Mouse (Mus musculus) left cerebral cortex, adult 8-10 months (tissue): ENCODE data around the gene Trem2. TPM values are rescaled to one million over a fixed set of nuclear protein-coding genes. Genes with fewer than 3 reads are reported as not detected.
"Not testable (repeated sequence)": the region's sequence is repeated elsewhere in the genome, so short reads cannot be mapped to it uniquely, and the experiment has no call there.

Experiments used
- DNase-seq, 2 experiments: peaks; one replicate each; pipeline ENCODE4 v3.0.0; 2022; ENCODE audit warnings: low spot score in 2 of 2
- total RNA-seq, 4 experiments: library from RNA; stranded (reverse); gene quantifications; 2 replicates each; pipeline ENCODE4 v1.2.4; 2022

Gene Trem2
- total RNA-seq: 100 to 1,000 TPM in 1 of 4 experiments, 10 to 100 TPM in 3; 12.6 to 115 (median 56.3) TPM

DNA sequence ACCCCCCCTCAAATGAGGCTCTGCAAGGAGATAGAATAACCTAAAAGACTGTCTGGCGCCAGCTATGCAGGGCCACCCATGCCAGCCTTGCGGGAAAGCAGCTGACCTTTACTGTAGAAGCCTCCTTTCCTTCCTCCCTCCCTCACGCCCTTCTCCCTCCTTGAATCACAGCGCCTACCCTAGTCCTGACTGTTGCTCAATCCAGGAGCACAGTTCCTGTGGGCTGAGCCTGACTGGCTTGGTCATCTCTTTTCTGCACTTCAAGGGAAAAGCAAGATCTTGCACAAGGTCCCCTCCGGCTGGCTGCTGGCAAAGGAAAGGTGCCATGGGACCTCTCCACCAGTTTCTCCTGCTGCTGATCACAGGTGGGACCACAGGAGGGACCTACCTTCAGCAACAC lies at the start of gene Trem2:
Trem2 (plus strand) TSS at position 171 of the 400 bp plus-strand sequence.
- no peak for DNase-seq

DNA sequence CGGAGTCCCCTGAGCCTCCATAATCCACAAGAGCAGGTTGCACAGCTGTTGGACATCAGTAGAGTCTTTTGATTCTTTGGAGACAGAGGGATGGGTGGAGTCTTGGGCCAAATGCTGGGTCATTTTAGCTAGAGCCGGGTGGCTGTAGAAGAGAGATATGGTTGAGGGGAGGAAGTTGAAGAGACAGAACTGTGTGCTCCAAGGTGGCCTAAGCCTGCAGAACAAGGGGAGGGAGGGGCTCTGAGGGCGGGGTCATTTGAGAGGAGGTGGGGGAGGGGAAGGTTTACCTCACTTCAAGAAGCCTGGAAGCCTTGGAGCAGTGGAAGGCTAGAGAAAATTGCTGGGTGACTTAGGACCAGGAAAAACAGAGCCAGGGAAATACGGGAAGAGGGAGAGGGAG lies 47.0 kb upstream of the Trem2 start, which contains the start of gene Treml2:
Treml2 (plus strand) TSS at position 296 of the 400 bp plus-strand sequence.
- DNase-seq: no peak

DNA sequence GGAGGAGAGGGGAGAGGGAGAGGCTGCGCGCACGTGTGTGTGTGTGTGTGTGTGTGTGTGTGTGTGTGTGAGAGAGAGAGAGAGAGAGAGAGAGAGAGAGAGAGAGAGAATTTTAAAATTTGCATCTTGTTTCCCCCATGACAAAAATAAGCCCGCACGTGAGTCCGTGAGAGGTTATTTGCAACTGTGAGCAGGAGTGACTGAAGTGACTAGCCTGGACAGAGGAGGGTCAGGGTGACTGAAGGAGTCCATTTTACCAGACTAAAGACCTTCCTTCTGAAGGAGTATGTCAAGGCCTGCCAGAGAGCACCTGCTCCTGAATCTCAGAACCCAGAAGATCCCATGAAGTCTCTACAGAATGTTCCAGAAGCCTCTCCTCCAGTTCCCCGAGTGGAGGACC lies 46.4 kb upstream of the Trem2 start:
- no peak for DNase-seq

DNA sequence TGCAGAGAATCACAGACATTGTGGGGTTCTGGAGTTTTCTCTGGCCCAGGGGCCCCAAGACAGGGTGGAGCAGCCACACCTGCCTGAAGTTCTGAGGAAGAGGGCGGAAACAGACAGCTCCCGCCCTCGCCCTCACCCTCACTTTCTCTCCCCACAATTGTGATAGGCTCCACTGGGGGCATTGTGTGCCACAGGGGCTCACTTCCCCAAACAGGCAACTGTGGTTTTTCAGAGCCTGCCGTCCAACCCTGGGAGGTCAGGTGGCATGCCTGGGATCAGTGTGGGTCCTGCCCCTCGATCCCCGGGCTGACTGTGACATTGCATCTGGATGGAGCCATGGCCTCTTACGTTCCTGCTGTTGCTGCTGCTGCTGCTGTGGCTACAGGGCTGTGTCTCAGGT lies 46.0 kb upstream of the Trem2 start:
- no peak for DNase-seq

DNA sequence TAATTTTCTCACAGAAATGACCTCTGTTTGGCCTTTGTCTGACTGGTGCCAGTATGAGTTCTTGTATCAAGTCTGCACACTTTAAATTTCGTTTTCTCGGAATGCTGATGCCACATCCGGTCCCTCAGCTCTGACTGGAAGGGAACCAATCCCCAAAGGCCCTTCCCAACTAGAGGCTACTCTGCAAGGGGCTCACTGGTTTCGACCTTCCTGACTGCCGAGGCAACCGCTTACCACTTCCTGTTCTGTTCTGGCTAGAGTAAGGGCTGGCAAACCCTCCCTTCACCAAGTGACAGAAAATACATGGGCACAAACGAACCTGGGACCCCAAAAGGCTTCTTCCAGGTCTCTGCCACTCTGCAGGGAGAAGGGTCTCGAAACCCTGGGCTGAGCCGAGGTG lies 45.3 kb upstream of the Trem2 start:
- no peak for DNase-seq

DNA sequence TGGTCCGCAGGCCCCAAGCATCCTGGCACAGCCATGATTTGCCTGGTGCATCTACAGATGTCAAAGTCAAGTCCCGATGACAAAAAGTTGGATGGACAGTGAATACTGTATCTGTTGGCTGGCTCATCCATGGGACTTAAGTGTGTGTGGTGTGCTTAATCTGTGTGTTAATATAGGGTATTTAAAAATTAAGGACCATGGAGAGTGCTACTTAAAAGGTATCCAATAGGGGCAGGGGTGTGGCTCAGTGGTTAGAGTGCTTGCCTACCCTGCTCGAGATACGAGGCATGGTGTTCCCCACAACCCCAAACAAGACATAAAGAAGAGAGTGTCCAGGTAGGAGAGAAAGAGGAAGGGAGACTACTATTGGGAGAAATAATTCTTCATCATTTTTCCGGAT lies 44.4 kb upstream of the Trem2 start:
- no peak for DNase-seq

DNA sequence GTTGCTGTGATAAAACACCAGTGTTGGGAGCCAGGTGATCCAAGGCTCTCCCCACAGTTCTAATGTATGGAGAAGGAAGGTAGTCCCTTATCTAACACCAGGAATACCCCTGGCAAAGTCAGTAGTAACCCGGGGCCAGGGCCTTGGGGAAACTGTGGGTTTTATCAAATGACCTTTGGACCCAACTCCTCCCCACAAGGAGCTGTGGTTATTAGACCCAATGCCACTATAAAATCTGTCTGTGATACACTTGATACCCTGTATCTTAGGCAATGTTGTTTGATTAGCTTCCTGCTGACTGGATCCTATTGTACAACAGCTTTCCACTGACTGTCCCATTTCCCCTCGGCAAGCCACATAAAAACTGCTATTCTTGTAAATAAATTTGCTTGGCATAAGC lies 34.1 kb upstream of the Trem2 start:
- DNase-seq: no peak

DNA sequence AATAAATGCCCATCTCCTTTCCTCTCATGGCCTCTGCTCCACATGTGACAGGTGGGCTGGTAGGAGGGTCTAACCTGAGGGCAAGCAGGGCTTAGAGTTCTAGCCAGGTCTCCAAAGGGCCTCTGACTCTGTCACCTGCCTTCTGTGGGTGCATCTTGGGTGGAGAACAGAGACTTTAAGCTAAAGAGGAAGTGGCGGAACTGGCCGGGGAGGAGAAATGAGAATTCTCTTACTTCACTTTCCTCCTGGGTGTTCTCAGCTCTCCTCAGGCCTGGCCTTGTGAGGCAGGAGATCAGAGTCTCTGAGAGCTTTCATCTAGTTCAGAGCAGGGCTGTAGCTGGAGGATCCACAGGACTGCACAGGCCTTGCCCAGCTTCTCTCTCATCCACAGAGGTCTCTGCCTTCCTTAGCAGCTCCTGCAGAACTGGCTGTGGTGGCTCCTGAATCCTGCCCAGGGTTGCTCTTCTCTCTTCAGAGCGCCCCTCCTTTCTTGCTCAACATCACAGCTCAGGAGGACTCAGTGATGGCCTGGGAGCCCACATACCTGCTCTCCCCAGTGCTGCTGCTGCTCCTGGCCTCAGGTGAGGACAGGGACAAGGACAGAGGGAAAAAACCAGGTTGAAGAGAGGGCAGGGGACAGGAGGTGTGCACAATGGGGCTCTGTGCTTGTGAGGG lies 30.2 kb upstream of the Trem2 start, which contains the start of gene B430306N03Rik:
B430306N03Rik (plus strand) TSS at position 237 of the 675 bp plus-strand sequence.
- DNase-seq: not testable (repeated sequence)

DNA sequence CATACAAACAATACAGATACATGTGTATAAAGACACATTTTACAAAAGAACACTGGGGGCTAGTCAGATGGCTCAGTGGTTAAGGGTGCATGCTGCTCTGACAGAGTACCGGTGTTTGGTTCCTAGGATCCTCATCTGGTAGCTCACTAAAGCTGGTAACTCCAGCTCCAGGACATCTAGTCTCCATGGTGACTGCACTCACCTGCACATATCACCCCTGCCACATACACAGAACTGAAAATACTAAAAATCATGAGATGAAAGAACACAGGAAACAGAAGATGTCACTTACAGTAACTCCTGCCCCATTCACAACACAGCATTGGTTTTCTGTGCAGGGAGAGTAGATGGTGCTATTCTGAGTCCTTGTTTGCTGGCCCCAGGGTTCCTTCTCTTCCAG lies 27.5 kb upstream of the Trem2 start:
- no peak for DNase-seq

DNA sequence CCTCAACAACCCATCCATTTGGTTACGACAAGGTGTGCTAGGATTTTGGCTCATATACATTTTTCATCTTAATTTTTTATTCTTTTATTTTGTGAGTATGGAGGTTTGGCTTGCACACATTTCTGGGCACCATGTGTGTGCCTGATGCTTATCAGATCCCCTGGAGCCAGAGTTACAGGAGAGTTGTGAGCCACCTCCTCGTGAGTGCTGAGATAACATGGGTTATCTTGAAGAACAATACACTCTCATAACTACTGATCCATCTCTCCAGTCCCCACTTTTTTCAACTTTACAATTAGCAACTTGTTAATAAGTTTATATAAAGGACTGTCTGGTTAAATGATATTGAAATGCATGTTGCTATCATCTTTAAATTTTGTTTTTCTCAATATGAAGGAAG lies 24.9 kb upstream of the Trem2 start:
- DNase-seq: no peak

DNA sequence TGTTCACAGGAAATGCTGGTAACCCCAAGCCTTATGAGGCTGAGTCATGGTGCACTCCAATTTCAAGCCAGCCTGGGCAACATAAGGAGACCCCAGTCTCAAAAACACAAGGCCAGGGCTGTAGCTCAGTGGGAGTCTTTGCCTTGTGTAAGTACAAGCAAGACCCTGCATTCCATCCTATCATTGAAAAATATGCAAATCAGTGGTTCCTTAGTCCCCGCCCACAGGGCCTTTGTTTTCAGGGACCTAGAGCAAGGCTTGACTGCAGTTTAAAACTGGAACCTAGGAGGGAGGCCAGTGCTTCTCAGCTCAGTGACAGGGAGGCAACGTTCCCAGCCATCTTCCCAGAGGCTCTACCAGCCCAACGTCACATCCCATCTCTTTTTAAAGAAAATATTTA lies 23.0 kb upstream of the Trem2 start:
- no peak for DNase-seq

DNA sequence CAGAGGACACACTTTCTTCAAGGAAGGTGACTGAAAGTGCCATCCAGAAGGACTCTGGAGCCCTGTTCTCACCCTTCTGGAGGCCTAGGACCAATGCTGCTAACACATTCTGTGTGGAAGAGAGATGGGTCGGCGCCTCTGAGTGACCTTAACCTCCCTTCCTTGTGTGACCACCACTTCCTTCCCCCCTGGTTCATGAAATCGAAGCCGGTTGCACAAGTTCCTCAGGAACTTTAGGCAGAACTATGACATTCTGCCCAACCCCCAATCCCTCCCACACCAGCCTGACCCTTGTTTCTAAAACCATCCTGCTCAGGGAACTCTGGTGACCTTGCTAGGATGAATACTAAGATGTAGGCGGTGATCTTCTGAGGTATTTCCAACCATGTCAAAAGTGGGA lies 21.9 kb upstream of the Trem2 start:
- DNase-seq: no peak

DNA sequence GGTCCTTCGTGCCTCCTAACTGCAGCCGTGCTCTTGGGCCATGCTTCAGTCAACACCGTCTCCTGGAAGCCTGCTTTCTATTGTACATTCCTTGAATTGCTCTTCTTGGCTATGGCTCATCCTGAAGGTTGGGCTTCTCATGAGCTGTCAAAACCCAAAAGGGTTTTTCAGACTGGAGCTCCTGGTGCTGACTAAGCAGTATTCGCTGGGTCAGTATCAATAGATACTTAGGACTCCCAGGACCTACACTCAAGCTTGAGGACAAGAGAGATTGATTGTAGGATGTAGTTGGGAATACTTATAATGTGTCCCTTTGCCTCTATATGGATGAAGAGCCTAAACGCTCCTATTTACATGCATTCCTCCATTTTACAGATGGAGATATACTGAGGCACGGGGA lies 21.1 kb upstream of the Trem2 start:
- no peak for DNase-seq

DNA sequence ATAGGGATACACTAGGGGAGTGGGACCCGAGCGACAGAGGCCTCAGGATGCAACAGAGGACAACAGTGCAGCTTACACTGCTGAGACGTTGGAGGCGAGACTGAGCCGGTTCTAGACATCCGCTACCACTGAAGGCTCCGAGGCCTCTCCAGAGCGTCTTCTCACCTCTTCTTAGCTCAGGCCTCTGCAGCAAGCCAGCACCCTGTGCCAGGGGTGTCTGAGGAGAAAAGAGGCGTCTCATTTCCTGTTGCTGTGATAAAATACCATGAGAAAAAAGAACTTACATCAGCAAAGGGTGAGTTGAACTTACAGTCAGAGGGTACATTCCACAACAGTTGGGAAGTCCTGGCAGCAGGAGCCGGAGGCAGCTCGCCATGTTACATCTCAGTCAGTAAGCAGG lies 20.6 kb upstream of the Trem2 start:
- no peak for DNase-seq

DNA sequence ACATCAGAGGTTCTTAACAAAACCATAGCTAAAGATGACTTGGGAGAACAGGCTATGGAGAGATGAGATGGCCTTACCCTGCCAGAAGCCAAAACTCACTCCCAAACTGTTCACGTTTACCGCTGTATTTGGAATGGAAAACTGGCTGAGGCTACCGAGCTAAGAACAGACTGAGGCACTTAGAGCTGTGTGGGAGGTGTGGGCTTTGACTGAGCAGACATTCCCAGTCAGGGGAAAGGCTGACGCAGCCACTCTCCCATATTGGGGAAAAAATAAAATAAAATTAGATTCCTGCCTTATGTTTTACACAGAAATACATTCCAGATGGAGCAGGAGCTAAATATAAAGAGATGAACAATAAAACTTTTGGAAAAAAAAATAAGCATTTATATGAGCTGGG lies 19.5 kb upstream of the Trem2 start:
- peak in 1 of 2 experiments; percentile 90 for DNase-seq

DNA sequence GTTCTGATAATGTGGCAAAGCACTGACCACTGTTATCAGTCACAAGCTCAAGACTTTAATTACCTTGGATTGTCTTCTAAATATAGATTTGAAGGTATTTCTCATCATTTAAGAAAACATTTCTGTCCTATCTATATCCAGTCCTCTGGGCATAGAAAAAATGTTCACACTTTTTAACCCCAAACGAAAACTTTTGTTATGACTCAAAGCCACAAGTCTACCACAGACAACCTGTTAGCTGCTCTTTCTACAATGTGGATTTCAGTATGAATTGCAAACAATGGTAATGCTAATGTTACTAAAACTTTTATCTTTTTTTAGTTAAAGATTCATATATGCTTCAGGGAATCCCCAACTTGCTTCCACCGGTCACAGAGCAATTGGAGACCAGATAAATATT lies 13.7 kb upstream of the Trem2 start:
- no peak for DNase-seq

DNA sequence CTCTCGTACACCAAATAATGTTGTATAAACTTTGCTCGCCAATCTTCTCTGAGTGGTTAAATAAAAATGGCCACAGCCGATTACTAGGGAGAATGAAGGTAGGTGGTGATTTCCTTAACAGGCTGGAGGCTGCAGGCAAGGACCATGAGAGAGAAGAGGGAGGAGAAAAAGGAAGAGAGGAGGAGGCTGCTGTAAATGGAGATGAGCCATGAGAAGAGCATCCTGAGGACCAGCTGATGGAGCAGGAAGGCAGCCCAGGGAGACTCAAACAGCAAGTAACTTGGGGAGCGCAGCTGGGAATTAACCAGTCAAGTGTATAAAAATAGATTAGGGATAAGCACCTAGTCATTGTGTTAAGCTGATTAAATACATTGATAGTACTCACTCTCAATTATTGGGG lies 12.0 kb upstream of the Trem2 start:
- no peak for DNase-seq

DNA sequence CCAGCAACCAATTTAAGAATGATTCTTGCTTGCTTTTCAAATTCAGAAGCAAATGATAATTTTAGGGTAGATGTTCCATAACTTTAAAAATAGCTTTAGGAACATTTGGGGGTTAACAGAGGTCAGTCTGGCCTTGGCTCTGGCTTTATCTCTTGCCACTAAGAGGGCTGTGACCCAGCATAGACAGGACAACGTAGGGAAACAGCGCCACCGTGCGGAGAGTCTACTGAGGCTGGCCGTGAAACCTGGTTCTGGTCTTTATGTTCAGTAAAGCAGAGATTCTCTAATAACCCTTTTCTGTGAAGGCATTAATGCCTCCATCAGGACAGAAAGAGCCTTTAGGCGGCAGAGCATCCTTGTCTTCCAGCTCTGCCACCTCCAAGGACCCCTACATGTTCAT lies 9.3 kb upstream of the Trem2 start:
- peak; percentile 50 to 65 for DNase-seq

DNA sequence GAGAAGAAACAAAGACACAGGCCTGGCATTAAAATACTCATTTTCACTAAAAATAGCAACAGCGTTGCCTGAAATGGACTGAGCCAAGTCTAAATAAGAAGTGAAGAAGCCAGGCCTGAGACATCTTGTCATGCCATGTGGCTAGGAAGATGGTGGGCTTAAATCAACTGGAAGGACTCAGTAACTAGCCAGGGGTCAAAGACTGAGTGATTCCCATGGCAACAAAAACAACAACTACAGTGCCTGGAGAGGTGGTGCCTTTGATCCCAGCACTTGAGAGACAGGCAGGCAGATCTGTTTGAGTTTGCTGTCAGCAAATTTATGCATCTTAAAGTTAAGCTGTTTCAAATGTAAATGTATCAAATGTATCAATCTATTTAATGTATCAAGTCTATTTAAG lies 5.9 kb upstream of the Trem2 start:
- no peak for DNase-seq

DNA sequence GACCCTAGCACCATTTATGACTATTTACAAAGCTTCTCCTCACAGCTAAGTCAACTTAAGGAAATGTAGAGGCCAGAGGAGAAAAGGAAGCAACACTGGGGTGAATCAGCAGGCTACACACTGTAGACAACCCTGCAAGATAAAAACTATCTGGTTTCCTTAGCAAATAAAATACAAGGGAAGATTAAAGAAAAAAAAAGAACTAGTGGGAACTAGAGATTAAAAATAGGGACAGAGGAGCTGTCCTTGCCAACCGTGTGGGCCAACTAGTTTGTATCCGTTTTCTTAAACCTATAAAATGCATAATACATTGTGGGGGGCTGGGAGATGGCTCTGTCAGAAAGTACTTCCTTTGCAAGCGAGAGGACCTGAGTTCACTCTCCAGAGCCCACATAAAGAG lies 4.3 kb upstream of the Trem2 start:
- no peak for DNase-seq

DNA sequence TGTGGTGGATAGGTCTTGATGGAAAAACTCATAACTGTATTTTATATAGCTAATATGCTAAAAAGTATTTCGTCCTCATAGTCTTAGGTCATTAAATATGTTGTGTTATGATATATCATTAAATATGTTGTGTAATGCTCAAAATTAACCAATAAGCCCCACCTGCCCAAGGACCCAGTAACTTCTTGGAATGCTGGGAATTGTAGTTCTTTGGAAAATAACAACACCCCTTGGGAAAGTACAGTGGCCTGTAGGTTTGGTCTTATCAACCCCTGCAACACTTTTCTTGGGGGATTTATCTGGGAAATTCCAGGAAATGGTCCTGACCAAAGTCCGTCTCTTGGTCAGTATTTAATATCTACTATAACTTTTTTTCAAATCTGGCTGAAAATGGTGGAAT lies 3.1 kb upstream of the Trem2 start:
- DNase-seq: no peak

DNA sequence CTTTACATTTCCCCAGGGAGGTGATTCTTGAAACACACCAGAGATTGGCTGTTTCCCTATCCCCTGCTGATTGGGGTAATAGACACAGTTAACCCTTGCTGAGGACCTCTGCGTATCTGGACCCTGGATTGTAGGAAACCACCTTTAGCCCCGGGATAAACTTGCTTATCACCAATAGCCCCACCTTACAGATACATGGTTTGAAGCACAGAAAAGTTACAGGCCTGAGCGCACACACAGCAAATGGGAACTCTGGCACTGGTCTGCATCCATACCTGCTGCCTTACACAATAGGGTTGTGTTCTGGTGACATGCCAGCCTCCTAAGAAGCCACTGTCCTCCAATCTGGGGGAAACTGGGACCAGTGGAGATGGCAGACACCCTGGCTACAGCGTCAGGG lies 377 bp upstream of the Trem2 start:
- DNase-seq: no peak

DNA sequence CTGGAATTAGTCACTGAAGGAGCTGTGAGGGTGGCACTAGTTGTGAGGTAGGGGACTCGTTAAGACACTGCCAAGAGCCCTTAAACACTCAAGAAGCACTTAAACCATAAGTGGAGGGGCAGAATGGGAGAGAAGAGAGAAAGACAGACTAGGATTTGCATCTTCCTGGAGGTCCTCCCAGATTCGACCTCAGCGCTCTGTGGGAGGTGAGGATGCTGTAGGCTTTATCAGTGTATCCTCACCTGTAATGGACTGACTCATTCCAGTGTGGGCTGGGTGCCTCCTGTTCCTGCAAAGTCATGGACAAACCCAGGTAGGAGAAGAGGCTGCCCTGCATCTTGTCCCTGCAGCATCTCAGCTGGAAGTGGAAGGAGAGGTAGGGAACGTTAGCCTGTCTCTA lies 633 bp downstream of the Trem2 start:
- DNase-seq: peak in 1 of 2 experiments; percentile 59

DNA sequence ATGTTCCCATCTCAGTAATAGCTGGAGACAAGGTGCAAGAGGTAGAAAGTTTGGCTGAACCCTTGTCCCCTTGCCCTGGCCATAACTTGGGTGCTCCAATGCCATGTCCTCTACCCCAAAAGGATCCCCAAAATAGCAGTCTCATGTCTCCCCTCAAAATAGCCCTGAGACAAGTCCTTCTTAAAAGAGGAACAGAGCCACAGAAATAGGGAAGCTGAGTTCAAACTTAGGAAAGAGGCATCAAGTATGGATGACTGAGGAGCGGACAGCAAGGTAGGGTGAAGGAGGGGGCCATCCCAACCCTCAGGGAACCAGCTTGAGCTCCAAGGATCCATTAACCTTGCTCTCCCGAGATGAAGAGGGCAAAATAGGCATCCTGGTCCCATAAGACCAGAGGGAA lies 1.1 kb downstream of the Trem2 start:
- no peak for DNase-seq
